Mouse (Mus musculus) R1 (cell line): ENCODE data around the gene Atcay.

ENCODE experiments used
- DNase-seq: peaks from one replicate; pipeline ENCODE4 v3.0.0-alpha.2; 2018; ENCODE audit warnings: low read depth, low spot score

Atcay gene

GRCm38 (mm10) chr10:81200605-81201287 lies 29.9 kb downstream of the Atcay start:
- DNase-seq: no peak

- no peak for DNase-seq
Measured at GRCm38 (mm10) chr10:81200141-81200540, 30.5 kb downstream of the Atcay start.

- DNase-seq: no peak
Measured at GRCm38 (mm10) chr10:81198990-81199389, 31.6 kb downstream of the Atcay start.

- peak; percentile 72 for DNase-seq
Measured at GRCm38 (mm10) chr10:81198230-81198629, 32.4 kb downstream of the Atcay start.

- no peak for DNase-seq
Measured at GRCm38 (mm10) chr10:81197305-81197704, 33.3 kb downstream of the Atcay start.

- no peak for DNase-seq
Measured at GRCm38 (mm10) chr10:81196470-81197065, 34.1 kb downstream of the Atcay start.

GRCm38 (mm10) chr10:81195300-81195699 lies 35.3 kb downstream of the Atcay start:
- no peak for DNase-seq

- peak; percentile 16 for DNase-seq
Measured at GRCm38 (mm10) chr10:81193991-81194774, 36.5 kb downstream of the Atcay start.

GRCm38 (mm10) chr10:81192968-81193501 lies 37.6 kb downstream of the Atcay start:
- peak; percentile 59 for DNase-seq

- DNase-seq: peak; percentile 89
Measured at GRCm38 (mm10) chr10:81192270-81192967, 38.2 kb downstream of the Atcay start.

GRCm38 (mm10) chr10:81191342-81191982 lies 39.2 kb downstream of the Atcay start:
- DNase-seq: no peak

GRCm38 (mm10) chr10:81190912-81191321 lies 39.7 kb downstream of the Atcay start:
- peak; percentile 62 for DNase-seq

GRCm38 (mm10) chr10:81190236-81190911 lies 40.3 kb downstream of the Atcay start:
- DNase-seq: peak; percentile 84

GRCm38 (mm10) chr10:81189821-81190220 lies 40.8 kb downstream of the Atcay start:
- DNase-seq: no peak

GRCm38 (mm10) chr10:81187161-81187560 lies 43.5 kb downstream of the Atcay start:
- DNase-seq: no peak

GRCm38 (mm10) chr10:81184765-81185164 lies 45.9 kb downstream of the Atcay start:
- DNase-seq: peak; percentile 92

GRCm38 (mm10) chr10:81183805-81184204 lies 46.8 kb downstream of the Atcay start, which contains the start of gene 4930442H23Rik:
4930442H23Rik (minus strand) TSS chr10:81183849.
- no peak for DNase-seq

- peak; percentile 100 for DNase-seq
Measured at GRCm38 (mm10) chr10:81182336-81183333, 48.0 kb downstream of the Atcay start, which contains the start of gene Dapk3. Dapk3 (plus strand) TSS chr10:81183005.

GRCm38 (mm10) chr10:81181860-81182259 lies 48.8 kb downstream of the Atcay start:
- DNase-seq: peak; percentile 16
